Mouse (Mus musculus) heart, embryonic 15.5 days (tissue): Measurements from ENCODE around the gene Klhdc4. TPM values are rescaled to one million over a fixed set of nuclear protein-coding genes. Genes with fewer than 3 reads are reported as not detected.

Source experiments
- ATAC-seq: fragments of 200-750 bp; cut with Nextera tagmentation; replicated peaks from 2 replicates; pipeline ENCODE4 v1.8.0; 2017; ENCODE audit warnings: low read depth, moderate TSS enrichment; ENCODE audit not compliant: insufficient number of reproducible peaks, insufficient read depth, low FRiP score
- H3K27ac ChIP-seq: fragments of 300-500 bp; sonication (generic); 2 replicates; pipeline ENCODE4 v1.5.1; 2015; ENCODE audit warnings: mild to moderate bottlenecking, inconsistent platforms
- H3K27me3 ChIP-seq: fragments of 300-500 bp; sonication (generic); 2 replicates; pipeline ENCODE4 v1.6.1; 2015; ENCODE audit warnings: inconsistent platforms
- H3K36me3 ChIP-seq: fragments of 300-500 bp; sonication (generic); 2 replicates; pipeline ENCODE4 v1.6.1; 2015; ENCODE audit warnings: mild to moderate bottlenecking, inconsistent platforms
- H3K4me1 ChIP-seq: fragments of 300-500 bp; sonication (generic); replicated peaks from 2 replicates; pipeline ENCODE4 v1.6.1; 2015; ENCODE audit warnings: inconsistent platforms
- H3K4me2 ChIP-seq: fragments of 300-500 bp; sonication (generic); 2 replicates; pipeline ENCODE4 v1.6.1; 2015; ENCODE audit warnings: inconsistent platforms, mild to moderate bottlenecking, moderate library complexity
- H3K4me3 ChIP-seq: fragments of 300-500 bp; sonication (generic); 2 replicates; pipeline ENCODE4 v1.5.1; 2015; ENCODE audit warnings: mild to moderate bottlenecking, inconsistent platforms
- H3K9ac ChIP-seq: fragments of 300-500 bp; sonication (generic); 2 replicates; pipeline ENCODE4 v1.6.1; 2015; ENCODE audit warnings: mild to moderate bottlenecking, inconsistent platforms
- H3K9me3 ChIP-seq: fragments of 300-500 bp; sonication (generic); replicated peaks from 2 replicates; pipeline ENCODE4 v1.6.1; 2016; ENCODE audit warnings: inconsistent platforms
- WGBS: fragments of 180-500 bp; shearing (Covaris S2); methylation state at CpG from one replicate; pipeline ENCODE4 v1.1.7; 2015; ENCODE audit warnings: mixed read lengths; 5-methylcytosine and 5-hydroxymethylcytosine counted together
- polyA plus RNA-seq: library from polyadenylated mRNA; unstranded; fragments of >200 nt; fragmentation: Nextera tagmentation; extraction: Ambion mirVana; gene quantifications from 2 replicates; pipeline ENCODE4 v1.2.1, GENCODE M21; 2015

Gene Klhdc4
- polyA plus RNA-seq, 1 experiment from 2014 or later: 18.7 TPM

DNA sequence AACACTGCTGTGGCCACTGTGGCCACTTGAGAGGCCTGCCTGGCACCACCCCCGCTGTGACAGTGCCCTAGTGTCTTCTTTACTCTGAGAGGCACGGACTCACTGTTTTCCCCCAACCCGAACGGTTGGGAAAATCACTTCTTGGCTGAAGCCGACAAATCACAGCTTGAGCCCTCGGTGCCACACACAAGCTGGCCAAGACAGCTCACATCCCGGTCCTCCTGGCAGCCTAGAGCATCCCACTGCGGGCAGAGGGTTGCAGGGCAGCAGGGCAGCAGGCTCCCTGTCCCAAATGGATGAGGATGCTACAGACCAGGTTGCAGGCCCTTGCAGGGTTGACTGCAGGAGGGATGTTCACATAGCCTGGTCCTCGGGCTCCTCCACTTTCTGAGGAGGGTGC lies 79.9 kb downstream of the Klhdc4 start:
- no peak for ATAC-seq
- Histone ChIP-seq H3K4me2 (no peak overlapping the region), H3K4me1 (no peaks in the 10 kb centered on the region), H3K9me3 (0 out of 2 replicates have a peak, but pooled peaks cover 3% of the 10 kb centered on the region), H3K27me3 (peaks cover 54% of the 10 kb centered on the region), H3K4me3 (no peak overlapping the region), H3K27ac (no peak overlapping the region), H3K9ac (no peak overlapping the region), H3K36me3 (no peaks in the 10 kb centered on the region)
- WGBS: 75% methylated on average over 9 of the region's 9 CpGs

Other genes starting within 250 kb of the Klhdc4 start
- gene Map1lc3b, start 239.2 kb downstream of the Klhdc4 start, polyA plus RNA-seq: 189 and 199 TPM in 2 replicates
- gene Zcchc14, start 176.7 kb downstream of the Klhdc4 start, polyA plus RNA-seq: 7.8 and 8.8 TPM in 2 replicates
- gene Jph3, start 99.9 kb downstream of the Klhdc4 start, polyA plus RNA-seq: 0.21 and 1.2 TPM in 2 replicates
- gene Slc7a5, start 78.1 kb upstream of the Klhdc4 start, polyA plus RNA-seq: 12.0 and 17.4 TPM in 2 replicates
- gene Car5a, start 115.3 kb upstream of the Klhdc4 start, polyA plus RNA-seq: not detected in 2 replicates
- 25.3 and 29.2 TPM in 2 replicates for gene Banp, start 120.2 kb upstream of the Klhdc4 start, polyA plus RNA-seq